Mouse (Mus musculus): Measurements from ENCODE around the gene Nacc2. TPM values are rescaled to one million over a fixed set of nuclear protein-coding genes. Genes with fewer than 3 reads are reported as not detected.

Gene Nacc2
- polyA plus RNA-seq, 3 experiments from 2014 or later = 0.47 to 0.78 (median 0.57) TPM

DNA sequence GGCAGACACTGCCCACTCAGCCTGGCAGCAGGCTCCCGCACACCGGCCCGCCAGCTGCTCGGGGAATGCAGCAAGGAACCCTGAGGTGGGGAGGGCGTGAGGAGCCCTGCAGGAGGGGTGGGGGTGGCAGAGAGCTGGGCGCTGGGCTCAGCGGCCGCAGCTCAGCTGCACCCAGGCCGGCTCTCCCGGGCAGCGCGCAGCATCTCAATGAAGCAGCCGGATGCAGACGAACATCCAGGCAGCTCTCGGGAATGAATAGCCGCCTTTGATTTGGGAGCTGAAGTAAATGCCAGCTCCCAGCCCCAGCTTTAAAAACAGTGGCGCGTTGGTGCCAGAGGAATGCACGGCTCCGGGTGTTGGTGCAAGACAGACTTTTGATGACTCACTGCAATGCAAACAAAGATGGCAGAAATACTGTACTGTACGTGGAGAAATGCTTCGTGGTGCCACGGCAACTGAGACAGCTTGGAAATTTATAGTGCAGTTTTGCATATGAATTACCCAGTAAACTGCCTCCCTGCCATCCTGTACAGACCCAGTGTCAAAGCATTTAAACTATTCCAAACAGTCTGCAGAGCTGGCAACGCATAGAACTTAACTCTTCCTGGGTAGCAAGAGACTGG, 31.1 kb downstream of the Nacc2 start:
- ATAC-seq = no peak

- ATAC-seq = no peak
Measured at GRCm38 (mm10) chr2:26090876-26091770, 31.9 kb downstream of the Nacc2 start.

- ATAC-seq = no peak
Measured at GRCm38 (mm10) chr2:26089005-26089404, 34.0 kb downstream of the Nacc2 start.

GRCm38 (mm10) chr2:26086926-26087600, 36.0 kb downstream of the Nacc2 start:
- ATAC-seq = no peak

GRCm38 (mm10) chr2:26086505-26086904, 36.5 kb downstream of the Nacc2 start:
- ATAC-seq = no peak

DNA sequence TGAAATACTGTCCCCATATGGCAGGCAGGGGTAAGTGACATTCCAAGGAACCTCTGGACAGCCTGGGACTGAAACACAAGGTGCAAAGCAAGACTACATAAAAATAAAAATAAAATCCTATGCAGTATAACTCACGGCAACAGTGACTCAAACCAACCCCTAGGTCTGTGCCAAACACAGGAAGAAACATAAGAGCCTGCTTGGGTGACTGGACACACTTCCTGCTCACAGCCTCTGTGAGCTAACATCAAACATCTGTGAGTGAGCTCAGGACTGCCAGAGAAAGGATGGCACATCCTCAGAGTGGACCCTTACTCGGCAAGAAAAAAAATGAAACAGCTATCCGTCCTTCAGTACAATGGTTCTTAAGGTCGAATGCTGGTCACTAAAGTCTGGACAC, 40.1 kb downstream of the Nacc2 start:
- ATAC-seq = no peak

DNA sequence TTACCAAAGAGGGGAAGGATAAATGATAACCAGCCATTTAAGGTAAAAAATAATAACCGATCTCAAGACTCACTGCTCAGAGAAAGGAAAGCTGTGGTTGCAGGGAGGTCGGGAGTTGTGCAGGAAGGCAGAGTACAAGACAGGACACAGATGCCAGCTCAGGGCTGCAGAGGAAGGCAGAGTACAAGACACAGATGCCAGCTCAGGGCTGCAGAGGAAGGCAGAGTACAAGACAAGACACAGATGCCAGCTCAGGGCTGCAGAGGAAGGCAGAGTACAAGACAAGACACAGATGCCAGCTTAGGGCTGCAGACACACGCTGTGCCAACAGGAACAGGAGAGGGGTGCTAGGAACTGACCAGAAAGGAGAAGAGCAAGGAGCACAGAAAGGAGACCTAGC, 42.2 kb downstream of the Nacc2 start:
- ATAC-seq = no peak

DNA sequence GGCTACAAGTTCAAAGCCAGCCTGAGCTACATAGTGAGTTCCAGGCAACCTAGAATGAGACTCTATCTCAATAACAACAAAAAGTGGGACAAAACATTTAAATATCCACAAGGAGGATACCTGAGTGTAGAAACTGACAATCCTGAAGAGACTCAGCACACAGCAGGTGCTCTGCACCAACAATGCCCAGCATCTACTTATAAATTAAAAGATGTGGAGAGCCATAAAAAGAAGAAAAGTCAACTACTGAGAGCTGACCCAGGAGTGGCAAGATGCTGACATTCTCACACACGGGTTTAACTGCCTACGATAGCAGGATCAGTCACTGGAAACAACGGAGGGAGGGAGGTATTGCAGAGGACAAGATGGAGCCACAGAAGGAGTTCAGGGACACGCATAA, 43.6 kb downstream of the Nacc2 start:
- no peak for ATAC-seq

DNA sequence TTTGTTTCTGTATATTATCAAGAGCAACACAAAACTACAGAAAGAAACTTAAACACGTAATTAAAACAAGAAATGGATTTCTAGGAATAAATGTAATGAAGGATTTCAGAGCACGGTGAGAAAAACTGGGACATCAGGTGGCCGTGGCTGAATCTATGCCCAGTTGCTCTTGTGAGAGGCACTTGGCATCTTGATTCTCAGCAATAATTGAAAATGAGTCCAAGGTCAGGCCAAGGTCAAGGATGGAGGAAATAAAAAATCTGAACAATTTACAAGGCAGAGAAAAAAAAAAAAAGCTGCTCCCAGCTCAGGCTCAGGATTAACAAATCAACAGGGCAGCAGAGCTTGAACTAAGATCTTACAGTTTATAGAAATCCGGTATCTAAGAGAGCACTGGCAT, 46.0 kb downstream of the Nacc2 start:
- ATAC-seq = no peak

GRCm38 (mm10) chr2:26076121-26076520, 46.9 kb downstream of the Nacc2 start:
- ATAC-seq = no peak

GRCm38 (mm10) chr2:26074551-26074950, 48.5 kb downstream of the Nacc2 start:
- no peak for ATAC-seq

- no peak for ATAC-seq
Measured at GRCm38 (mm10) chr2:26068592-26068991, 54.4 kb downstream of the Nacc2 start.

GRCm38 (mm10) chr2:26068175-26068574, 54.8 kb downstream of the Nacc2 start:
- ATAC-seq = no peak

GRCm38 (mm10) chr2:26066527-26066926, 56.5 kb downstream of the Nacc2 start:
- ATAC-seq = no peak

DNA sequence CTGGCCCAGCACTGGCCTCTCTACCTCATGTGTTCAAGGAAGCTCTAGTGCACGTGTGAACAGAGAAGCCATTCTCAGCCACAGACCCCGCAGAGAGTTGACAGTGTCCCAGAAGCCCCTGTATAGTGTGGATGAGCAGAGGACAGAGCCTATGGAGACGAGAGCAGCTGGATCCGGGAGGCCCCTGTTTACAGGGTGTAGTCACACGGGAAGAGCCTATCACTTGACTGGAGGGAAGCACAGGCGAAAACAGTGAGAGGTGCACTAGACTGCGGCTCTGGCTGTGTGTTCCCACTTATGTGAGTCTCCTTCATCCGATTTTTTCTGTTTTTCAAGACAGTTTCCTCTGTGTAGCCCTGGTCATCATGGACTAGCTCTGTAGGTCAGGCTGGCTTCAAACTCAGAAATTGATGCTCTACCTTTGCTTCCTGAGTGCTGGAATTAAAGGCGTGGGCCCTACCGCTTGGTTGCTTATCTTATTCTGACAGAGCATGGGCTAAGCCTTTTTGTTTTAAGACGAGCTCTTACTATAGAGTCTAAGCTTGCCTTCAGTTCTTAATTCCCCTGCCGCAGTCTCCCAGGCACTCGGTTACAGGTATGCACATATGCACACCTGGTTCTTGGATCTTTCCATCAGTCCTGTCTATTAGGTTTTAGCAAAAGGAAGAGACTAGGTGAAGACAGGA, 60.1 kb downstream of the Nacc2 start:
- ATAC-seq = no peak

GRCm38 (mm10) chr2:26062241-26062640, 60.8 kb downstream of the Nacc2 start:
- no peak for ATAC-seq

DNA sequence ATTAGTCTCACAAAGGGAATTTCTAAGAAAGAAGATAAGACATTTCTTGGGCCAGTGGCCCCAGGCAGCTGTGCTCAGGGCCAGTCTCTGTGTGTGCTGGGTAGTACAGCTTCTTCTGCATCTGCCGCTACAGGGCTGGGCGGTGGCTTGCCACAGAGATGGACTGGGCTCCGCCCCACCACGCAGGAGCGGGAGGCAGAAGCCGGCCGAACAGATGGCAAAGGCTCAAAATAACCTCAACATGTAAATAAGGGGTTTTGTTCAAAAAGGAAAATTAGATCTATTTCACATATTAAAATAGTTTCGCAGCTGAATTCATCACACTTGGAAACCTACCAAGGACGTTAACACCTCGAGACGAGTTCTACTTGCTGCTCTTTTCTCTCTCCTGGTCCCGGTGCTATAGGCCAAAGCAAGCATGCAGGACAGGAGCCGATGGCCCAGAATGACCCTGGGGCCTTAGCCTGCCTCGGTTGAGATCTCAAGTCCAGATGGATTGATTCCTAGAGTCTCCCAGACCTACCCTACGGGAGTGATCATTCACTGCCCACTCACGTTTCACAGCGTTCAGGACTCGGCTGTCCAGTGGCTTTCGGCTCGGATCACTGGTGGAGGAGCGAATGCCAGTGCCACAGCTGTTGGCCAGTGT, 61.9 kb downstream of the Nacc2 start:
- ATAC-seq = no peak

DNA sequence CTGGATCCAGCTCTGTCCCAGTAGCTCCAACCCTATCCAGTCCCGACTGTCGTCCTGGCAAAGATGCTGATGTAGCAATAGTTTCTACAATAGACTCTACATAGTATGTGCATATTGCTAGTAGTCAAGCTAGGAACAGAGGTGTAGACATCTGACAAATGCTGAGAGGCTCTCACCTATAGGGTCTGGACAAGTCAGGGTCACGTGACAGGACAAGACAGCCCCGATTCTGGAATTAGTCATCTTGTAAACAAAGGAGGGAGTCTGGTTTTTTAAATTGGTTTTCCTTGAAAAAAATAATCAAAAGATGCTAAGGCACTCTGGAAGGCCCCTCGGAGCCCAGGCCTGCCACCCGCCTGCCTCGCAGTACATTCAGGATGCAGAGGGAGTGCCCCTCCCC, 66.0 kb downstream of the Nacc2 start:
- no peak for ATAC-seq

DNA sequence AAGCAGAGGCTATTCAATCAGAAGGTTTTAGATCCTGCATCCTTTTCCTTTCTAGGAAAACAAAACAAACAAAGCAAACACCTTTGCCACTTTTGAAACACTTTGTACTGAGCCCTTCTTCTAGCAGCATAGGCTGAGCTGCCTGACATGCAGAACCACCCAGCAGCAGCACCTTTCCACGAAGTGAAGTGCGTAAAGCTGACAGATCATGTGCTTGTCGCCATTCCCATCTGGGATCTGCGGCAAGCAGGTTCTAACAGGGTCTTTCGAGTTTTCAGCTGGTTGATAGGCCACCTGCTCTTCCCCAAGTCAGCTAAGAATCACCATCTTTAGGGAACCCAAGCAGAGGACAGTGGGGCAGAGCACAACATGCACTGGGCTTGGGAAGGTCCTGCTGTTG, 66.8 kb downstream of the Nacc2 start:
- ATAC-seq = no peak

DNA sequence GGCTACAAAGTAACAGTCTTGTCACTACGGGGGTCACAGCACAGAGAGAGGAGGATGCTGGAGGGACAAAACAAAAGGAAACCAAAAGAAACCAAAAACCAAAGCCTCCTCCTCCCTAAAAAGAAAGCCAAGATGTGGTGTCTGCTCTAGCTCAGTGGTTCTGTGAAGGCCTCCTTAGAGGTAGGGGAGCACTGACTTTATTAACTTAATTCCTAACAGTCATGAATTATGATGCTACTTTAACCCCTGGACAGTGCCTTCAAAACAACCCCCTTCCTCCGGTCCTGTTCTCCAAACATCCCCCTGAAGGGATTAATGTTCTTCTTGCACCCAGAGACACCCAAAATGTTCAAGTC, 67.3 kb downstream of the Nacc2 start:
- ATAC-seq = no peak

- no peak for ATAC-seq
Measured at GRCm38 (mm10) chr2:26055046-26055746, 67.8 kb downstream of the Nacc2 start.

- ATAC-seq = no peak
Measured at GRCm38 (mm10) chr2:26052806-26053205, 70.2 kb downstream of the Nacc2 start.

Data from inflammation-experienced regulatory T-cells, adult 6 months (primary cell).